Mouse (Mus musculus) olfactory bulb, adult 2 months (tissue): Measurements from ENCODE around the gene Phf7.

Source experiments
- CTCF ChIP-seq: fragments of 200-500 bp; IDR thresholded peaks from 2 replicates; pipeline ENCODE4 v1.5.1; 2012; ENCODE audit warnings: low read depth, mild to moderate bottlenecking, low read length, moderate library complexity; ENCODE audit not compliant: insufficient read depth
- POLR2A ChIP-seq: fragments of 200-500 bp; IDR thresholded peaks from 2 replicates; pipeline ENCODE4 v1.6.1; 2012; ENCODE audit warnings: mild to moderate bottlenecking, low read depth, low read length, moderate library complexity; ENCODE audit not compliant: insufficient read depth

DNA sequence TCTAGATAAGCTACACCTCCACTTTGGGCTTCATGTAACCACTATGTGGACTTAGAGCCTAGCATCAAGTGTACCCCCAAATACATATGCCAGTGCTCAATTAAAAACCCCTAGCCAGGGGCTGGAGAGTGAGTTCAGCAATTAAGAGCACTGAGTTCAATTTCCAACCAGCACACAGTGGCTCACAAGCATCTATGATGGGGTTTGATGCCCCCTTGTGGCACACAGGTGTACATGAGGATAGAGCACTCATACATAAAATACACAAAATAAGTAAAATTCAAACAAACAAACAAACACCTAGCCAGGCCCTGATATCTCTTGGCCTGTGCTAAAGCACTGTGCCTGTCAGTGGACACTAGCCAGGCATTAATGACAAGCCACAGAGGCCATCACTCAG, 55.1 kb downstream of the Phf7 start:
- TF ChIP-seq POLR2A (no peak), CTCF (no peak)
